Mouse (Mus musculus): ENCODE data around the gene Aff3.

The Aff3 gene

GRCm38 (mm10) chr1:38658376-38658775 is 6.4 kb downstream of the Aff3 start:
- DNase-seq (ENCODE audit: low read depth, low spot score), result no peak

DNA sequence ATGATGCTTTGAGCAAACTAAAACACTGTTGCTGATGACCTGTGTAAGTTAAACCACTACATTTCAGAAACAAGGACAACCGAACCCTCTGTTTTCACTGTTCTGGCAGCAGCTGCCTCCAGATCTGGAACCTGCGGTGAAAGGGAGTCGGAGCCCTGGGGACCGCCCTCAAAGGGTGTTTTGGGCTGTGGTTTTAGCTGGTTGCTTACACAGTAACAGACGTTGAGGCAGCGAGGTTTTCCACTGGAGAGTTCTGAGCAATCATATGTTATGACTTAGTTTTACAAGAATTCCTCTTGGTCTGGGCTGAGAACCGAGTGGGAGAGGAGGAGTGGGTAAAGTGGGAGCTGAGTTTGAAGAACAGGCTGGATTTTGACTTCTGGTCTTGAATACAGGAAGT is 7.1 kb downstream of the Aff3 start:
- DNase-seq (ENCODE audit: low read depth, low spot score), result no peak

GRCm38 (mm10) chr1:38654981-38655540 is 9.7 kb downstream of the Aff3 start:
- no peak for DNase-seq (ENCODE audit: low read depth, low spot score)

DNA sequence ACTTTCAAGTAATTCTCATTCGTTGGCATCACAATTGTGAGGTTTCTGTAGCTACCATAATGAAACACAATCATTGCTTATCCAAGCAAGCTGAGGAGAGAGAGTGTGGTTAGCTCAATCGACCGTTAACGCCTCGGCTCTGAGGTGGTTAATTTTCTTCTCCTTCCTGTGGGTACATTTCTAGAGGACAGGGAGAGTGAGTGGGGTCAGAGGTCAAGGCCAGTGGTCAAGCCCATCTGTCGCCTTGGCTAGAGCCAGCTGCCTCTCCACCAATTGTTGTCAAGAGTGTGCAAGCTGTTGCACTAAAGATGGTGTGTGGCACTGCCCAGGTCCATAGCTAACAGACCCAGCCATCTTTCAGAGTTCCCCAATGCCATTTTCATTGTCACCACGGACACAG is 14.7 kb downstream of the Aff3 start:
- no peak for DNase-seq (ENCODE audit: low read depth, low spot score)

DNA sequence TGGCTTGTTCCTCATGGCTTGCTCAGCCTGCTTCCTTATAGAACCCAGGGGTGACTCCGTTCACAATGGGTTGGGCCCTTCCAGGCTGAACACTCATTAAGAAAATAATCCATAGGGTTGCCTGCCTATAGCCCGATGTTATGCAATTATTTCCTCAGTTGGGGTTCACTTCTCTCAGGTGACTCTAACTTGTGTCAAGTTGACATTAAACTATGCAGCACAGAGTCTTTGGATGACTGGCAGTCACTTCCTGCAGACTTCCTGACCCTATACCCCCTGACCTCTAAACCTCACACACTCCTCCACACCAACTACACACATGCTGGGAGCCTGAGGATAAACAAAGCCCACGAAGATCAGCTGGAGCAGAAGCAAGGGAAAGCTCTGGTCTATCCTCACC is 15.6 kb downstream of the Aff3 start:
- no peak for DNase-seq (ENCODE audit: low read depth, low spot score)

DNA sequence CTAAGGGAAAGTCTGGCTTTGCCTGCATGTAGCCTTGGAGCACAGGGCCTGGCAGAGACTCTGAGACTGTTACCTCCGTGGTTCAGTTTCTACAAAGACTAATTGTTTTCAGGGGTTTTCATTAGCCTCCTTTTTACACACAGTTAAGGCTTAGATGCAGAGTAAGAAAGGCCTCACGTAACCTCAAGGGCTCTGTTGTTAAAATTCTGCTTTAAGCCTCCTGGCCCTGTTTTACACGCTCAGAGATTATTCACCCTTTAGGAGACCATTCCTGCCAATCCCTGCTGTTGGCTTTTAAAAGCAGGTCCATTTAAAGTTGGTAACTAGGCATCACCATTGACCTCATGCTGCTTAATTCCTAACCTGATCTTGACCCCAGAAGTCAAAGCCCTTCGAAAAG is 22.5 kb downstream of the Aff3 start:
- DNase-seq (ENCODE audit: low read depth, low spot score), result no peak

DNA sequence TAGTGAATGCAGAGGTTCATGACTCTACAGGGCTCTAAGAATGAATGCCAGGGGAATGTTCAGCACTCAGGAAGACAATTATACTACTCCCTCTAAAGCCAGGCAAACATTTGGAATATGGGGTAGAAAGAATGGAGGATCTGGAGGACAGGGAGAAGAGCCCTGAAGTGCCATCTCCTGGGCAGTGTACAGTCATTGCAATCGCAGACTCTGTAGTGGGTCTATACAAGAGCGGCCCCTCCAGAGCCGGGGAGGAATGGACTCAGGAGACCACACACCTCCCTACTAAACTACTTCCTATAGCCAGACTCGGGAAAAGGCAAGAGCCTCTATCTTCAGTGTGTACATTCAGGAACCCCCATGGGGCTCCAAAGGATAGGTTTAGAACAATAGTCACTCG is 25.1 kb downstream of the Aff3 start:
- DNase-seq (ENCODE audit: low read depth, low spot score), result no peak

GRCm38 (mm10) chr1:38635596-38635995 is 29.2 kb downstream of the Aff3 start:
- DNase-seq (ENCODE audit: low read depth, low spot score), result no peak

GRCm38 (mm10) chr1:38634081-38634480 is 30.7 kb downstream of the Aff3 start:
- DNase-seq (ENCODE audit: low read depth, low spot score), result no peak

DNA sequence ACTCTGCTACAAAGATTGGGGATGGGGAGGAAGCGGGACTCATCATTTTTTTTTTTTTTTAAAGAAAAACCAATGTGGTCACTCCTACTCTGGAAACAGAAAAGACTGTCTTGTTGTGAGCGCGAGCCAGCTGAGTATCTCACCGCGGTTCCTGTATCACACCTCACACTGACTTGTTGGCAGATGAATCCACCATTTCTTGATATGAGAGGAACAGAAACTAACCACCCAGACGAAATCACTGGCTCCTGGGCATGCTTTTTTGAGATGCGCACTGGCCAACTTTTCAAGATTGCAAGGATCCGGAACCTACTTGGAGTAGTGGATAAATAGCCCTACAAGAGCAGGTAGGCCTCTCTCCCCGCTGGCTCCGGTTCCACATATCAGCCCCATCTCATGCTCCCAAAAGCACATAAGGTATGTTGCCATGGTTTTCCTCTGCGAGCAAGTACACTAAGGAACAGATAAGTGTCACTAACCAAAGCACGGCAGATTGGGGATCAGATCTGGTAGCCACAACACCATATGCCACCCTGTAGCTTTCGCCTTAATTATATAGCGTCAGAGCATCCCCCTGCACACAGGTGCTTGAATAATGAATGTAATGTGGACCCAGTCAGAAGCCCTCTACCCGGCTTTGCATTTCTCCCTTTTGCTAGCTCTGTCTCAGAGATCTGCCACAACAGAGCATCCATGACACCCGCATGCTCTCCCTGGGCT is 32.1 kb downstream of the Aff3 start:
- no peak for DNase-seq (ENCODE audit: low read depth, low spot score)

DNA sequence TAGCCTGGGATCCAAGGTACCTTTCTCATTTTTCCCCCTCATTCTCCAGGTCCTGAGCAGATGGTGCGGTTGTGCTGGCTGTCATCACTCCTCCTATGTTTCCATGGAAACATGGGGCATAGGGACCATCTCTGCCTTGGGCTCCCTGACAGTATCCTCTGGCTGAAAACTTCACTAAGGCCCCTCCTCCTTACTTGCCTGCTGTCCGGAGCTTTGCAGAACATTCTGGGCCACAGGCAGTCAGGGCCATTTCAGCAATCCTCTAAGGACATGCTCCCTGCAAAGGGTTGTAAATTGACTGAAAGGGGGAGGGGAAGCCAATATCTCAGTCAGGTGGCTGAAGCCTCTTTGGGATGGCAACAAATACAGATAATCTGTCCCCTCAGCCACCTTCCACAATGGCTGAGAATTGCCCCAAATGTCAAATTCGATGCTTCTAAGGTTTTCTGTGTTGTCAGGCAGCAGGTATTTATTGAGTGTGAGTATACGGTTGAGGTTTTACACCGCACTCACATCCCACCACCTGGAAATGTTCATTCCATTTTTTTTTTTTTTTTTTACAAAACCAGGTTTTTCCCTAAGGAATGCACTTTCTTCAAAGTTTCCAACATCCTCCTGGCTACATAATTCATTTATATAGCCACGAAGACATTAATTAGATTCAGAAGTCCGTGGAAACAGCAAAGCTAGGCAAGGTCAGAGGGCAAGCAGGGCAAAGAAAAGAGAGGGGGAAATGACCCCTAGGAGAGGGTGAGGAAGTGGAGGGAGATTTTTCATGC is 33.1 kb downstream of the Aff3 start:
- no peak for DNase-seq (ENCODE audit: low read depth, low spot score)

- no peak for DNase-seq (ENCODE audit: low read depth, low spot score)
Observed at GRCm38 (mm10) chr1:38628901-38629585, 35.7 kb downstream of the Aff3 start.

GRCm38 (mm10) chr1:38628426-38628825 is 36.3 kb downstream of the Aff3 start:
- no peak for DNase-seq (ENCODE audit: low read depth, low spot score)

DNA sequence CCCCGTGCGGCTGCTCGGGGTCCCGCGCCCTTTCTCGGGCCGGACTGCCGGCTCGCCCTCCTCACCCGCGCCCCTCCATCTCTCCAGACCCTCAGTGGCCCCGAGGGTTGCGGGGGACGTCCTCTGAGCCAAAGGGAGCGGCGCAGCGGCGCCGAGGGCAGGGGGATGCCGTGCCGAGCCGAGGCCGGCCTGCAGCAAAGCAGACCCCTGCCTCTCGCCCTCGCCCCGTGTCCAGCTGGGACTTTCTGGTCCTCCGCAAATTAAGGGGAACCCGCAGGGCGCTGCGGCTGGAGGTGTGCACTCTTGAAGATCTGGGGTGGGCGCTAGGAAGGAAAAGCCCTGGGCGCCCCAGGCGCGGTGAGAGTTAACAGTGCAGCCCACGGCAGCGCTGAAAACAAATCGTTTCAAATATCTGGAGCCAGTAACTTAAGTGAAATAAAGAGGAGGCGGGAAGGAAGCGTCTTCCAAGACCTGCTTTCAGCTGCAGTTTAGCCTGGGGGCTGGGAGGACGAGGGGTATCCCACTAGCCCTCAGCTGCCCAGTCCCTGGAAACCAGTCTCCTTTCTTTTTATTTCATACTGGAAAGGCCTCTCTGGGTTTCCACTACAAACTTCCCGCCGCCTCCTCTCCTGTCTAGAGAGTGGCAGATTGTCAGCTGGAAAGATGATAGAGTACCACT is 36.9 kb downstream of the Aff3 start:
- DNase-seq (ENCODE audit: low read depth, low spot score), result no peak

- DNase-seq (ENCODE audit: low read depth, low spot score), result peak; percentile 52
Observed at GRCm38 (mm10) chr1:38626739-38627661, 37.8 kb downstream of the Aff3 start.

- DNase-seq (ENCODE audit: low read depth, low spot score), result no peak
Observed at GRCm38 (mm10) chr1:38626388-38626738, 38.4 kb downstream of the Aff3 start.

DNA sequence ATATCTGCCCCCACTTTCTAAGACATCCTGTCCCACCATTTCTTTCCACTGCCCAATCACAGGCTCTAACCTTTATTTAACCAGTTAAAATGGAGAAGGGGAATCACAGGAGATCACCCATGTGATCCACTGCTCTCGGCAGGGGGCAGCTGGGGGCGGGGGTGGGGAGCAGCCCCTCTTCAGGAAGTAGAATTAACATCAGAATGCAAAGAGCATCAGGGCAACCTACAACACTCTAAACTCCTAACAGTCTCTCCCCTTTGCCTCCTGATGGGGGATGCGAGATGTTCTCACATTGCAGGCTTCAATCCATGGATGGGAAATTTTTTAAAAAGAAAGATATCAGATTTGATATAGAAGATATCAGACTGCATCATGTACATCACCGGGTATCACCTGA is 42.9 kb downstream of the Aff3 start:
- DNase-seq (ENCODE audit: low read depth, low spot score), result no peak

GRCm38 (mm10) chr1:38620401-38620800 is 44.4 kb downstream of the Aff3 start:
- DNase-seq (ENCODE audit: low read depth, low spot score), result no peak

DNA sequence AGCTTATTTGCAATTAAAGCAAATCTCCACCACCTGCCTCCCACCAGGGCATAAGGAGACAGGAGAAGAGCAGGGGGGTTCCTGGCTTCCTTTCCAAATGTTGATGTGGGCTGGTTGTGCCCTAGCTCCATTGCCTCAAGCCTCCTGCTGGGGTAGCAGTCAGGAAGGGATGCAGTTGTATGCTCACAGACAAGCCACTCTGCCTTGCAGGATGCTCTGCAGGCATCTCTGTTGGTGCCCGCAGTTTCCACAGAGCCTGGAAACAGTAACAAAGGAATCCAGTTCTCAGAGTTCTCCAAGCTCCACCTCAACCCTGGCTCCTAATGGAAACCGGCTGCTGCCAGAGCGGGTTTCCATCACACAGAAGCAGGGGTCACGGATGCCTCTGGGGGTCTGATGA is 58.0 kb downstream of the Aff3 start:
- no peak for DNase-seq (ENCODE audit: low read depth, low spot score)

GRCm38 (mm10) chr1:38605426-38605825 is 59.3 kb downstream of the Aff3 start:
- no peak for DNase-seq (ENCODE audit: low read depth, low spot score)

- DNase-seq (ENCODE audit: low read depth, low spot score), result no peak
Observed at GRCm38 (mm10) chr1:38604611-38605010, 60.1 kb downstream of the Aff3 start.

Data from retina, postnatal 7 days (tissue).